Mouse (Mus musculus) limb, embryonic 14.5 days (tissue): ENCODE measurements around the gene Enpep. TPM values are rescaled to one million over a fixed set of nuclear protein-coding genes. Genes with fewer than 3 reads are reported as not detected.

Source experiments
- ATAC-seq: fragments of 200-750 bp; cut with Nextera tagmentation; 2 replicates; pipeline ENCODE4 v1.8.0; 2017; ENCODE audit warnings: low read depth, moderate number of reproducible peaks, moderate TSS enrichment; ENCODE audit not compliant: low FRiP score
- DNase-seq: peaks from one replicate; pipeline ENCODE4 v3.0.0-alpha.2; 2015; ENCODE audit warnings: low spot score
- H3K27ac ChIP-seq: fragments of 300-500 bp; sonication (generic); replicated peaks from 2 replicates; pipeline ENCODE4 v1.5.1; 2014; ENCODE audit warnings: low read depth, mild to moderate bottlenecking, low read length, moderate library complexity, mixed read lengths
- H3K27me3 ChIP-seq: fragments of 300-500 bp; sonication (generic); 2 replicates; pipeline ENCODE4 v1.6.1; 2014; ENCODE audit warnings: low read length, mixed read lengths; ENCODE audit not compliant: control insufficient read depth, insufficient read depth
- H3K36me3 ChIP-seq: fragments of 300-500 bp; sonication (generic); 2 replicates; pipeline ENCODE4 v1.6.1; 2014; ENCODE audit warnings: mild to moderate bottlenecking, low read length, moderate library complexity, mixed read lengths; ENCODE audit not compliant: control insufficient read depth, insufficient read depth
- H3K4me1 ChIP-seq: fragments of 300-500 bp; sonication (generic); 2 replicates; pipeline ENCODE4 v1.6.1; 2014; ENCODE audit warnings: antibody characterized with exemption, low read length, mixed read lengths; ENCODE audit not compliant: control insufficient read depth, insufficient read depth
- H3K4me2 ChIP-seq: fragments of 300-500 bp; sonication (generic); replicated peaks from 2 replicates; pipeline ENCODE4 v1.6.1; 2014; ENCODE audit warnings: low read depth, mild to moderate bottlenecking, low read length, moderate library complexity; ENCODE audit not compliant: severe bottlenecking
- H3K4me3 ChIP-seq: fragments of 300-500 bp; sonication (generic); replicated peaks from 2 replicates; pipeline ENCODE4 v1.5.1; 2014; ENCODE audit warnings: low read length
- H3K9ac ChIP-seq: fragments of 300-500 bp; sonication (generic); 2 replicates; pipeline ENCODE4 v1.6.1; 2014; ENCODE audit warnings: mild to moderate bottlenecking, low read depth, low read length, moderate library complexity; ENCODE audit not compliant: severe bottlenecking
- H3K9me3 ChIP-seq: fragments of 300-500 bp; sonication (generic); 2 replicates; pipeline ENCODE4 v1.6.1; 2016; ENCODE audit warnings: low read length; ENCODE audit not compliant: control insufficient read depth
- POLR2A ChIP-seq: fragments of 200-500 bp; IDR thresholded peaks from 2 replicates; pipeline ENCODE4 v1.8.0; 2012; ENCODE audit warnings: inconsistent platforms, mild to moderate bottlenecking, moderate library complexity, borderline replicate concordance; ENCODE audit not compliant: insufficient read depth, insufficient read length; ENCODE audit errors: extremely low read depth
- whole genome bisulfite sequencing: fragments of 180-500 bp; shearing (Covaris S2); extraction: QIAGEN DNeasy Blood & Tissue Kit; methylation state at CpG from one replicate; pipeline ENCODE4 v1.1.7; 2014; 5-methylcytosine and 5-hydroxymethylcytosine counted together
- polyA plus RNA-seq, 2 experiments: library from polyadenylated mRNA; depleted of rRNA in 1 of 2; stranded (reverse) in 1 of 2; unstranded in 1 of 2; fragments of >200 nt; fragmentation: Nextera tagmentation in 1 of 2; extraction: Ambion mirVana in 1 of 2; gene quantifications; 2 replicates each; pipeline versions ENCODE4 v1.2.1 to v1.2.3; 2012 to 2014

Enpep gene
- polyA plus RNA-seq, 2 experiments, result 1.7 to 3.1 TPM

GRCm38 (mm10) chr3:129287140-129287539 lies 45.4 kb downstream of the Enpep start:
- DNase-seq, result no peak
- Histone ChIP-seq H3K9me3 (no peaks in the 10 kb centered on the region), H3K4me1 (no peaks in the 10 kb centered on the region), H3K4me2 (no peak overlapping the region), H3K36me3 (no peaks in the 10 kb centered on the region), H3K9ac (no peak overlapping the region), H3K27ac (no peak overlapping the region), H3K27me3 (no peaks in the 10 kb centered on the region), H3K4me3 (no peak overlapping the region)
- no peak for TF ChIP-seq POLR2A
- WGBS, result 68% methylated on average over 8 of the region's 8 CpGs
- ATAC-seq, result no peak

GRCm38 (mm10) chr3:129286426-129286825 lies 46.1 kb downstream of the Enpep start:
- Histone ChIP-seq H3K9me3 (no peaks in the 10 kb centered on the region), H3K27ac (no peak overlapping the region), H3K27me3 (no peaks in the 10 kb centered on the region), H3K36me3 (no peaks in the 10 kb centered on the region), H3K4me3 (no peak overlapping the region), H3K4me2 (no peak overlapping the region), H3K9ac (no peak overlapping the region), H3K4me1 (no peaks in the 10 kb centered on the region)
- ATAC-seq (no peak), DNase-seq (no peak)
- no peak for TF ChIP-seq POLR2A
- 69% methylated on average over 7 of the region's 7 CpGs for WGBS

DNA sequence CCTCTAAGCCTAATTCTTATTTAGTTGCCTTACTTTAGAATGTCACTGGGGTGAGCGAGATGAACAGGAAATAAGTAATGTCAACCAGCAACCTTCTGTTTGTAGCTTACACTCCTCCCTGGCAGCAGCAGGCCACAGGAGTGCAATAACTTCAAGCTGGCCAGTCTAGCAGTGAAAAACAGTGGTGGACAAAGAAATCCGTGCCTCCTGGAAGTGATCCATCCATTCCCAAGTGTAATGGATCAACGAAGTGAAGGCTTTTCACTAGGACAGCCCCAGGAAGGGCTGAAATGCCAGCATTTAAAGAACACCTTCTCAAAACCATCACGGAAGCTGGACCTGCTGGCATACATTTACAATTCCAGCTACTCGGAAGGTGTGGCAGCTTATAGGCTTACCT lies 48.2 kb downstream of the Enpep start:
- ATAC-seq, result no peak
- 35% methylated on average over 5 of the region's 5 CpGs for WGBS

DNA sequence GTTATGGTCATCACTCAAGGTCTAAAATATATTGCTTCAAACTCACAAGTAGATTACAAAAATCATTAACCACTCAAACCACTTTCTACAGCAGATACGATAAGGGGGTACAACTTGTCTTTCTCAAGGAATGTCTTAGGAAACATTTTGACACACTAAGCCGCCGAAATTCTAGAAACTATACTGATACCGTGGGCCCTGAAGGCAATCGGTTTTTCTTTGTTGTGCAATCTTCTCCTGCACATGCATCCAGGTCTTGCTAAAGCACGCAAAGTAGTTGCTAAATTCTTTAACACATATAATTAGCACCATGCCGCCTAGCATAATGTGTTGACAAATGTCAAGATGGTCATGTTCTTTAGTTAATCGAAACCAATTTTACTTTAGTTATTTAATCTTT lies 53.1 kb downstream of the Enpep start:
- Histone ChIP-seq H3K27me3 (no peaks in the 10 kb centered on the region), H3K36me3 (no peaks in the 10 kb centered on the region), H3K4me1 (no peaks in the 10 kb centered on the region), H3K9ac (no peak overlapping the region), H3K4me3 (no peak overlapping the region), H3K9me3 (no peaks in the 10 kb centered on the region), H3K4me2 (no peak overlapping the region), H3K27ac (no peak overlapping the region)
- DNase-seq (no peak), ATAC-seq (no peak)
- TF ChIP-seq POLR2A, result no peak
- 90% methylated on average over 8 of the region's 8 CpGs for WGBS

More for the DNA sequence above, 48.2 kb downstream of the Enpep start:
- H3K4me1 ChIP-seq, result no peaks in the 10 kb centered on the region
- H3K9me3 ChIP-seq, result no peaks in the 10 kb centered on the region
- no peak overlapping the region for H3K27ac ChIP-seq
- no peaks in the 10 kb centered on the region for H3K36me3 ChIP-seq
- no peak overlapping the region for H3K4me2 ChIP-seq
- H3K9ac ChIP-seq, result no peak overlapping the region
- no peaks in the 10 kb centered on the region for H3K27me3 ChIP-seq
- H3K4me3 ChIP-seq, result no peak overlapping the region
- TF ChIP-seq POLR2A, result no peak
- no peak for DNase-seq

- Histone ChIP-seq H3K4me1 (no peaks in the 10 kb centered on the region), H3K36me3 (no peaks in the 10 kb centered on the region), H3K9me3 (no peaks in the 10 kb centered on the region), H3K4me3 (no peak overlapping the region), H3K27ac (no peak overlapping the region), H3K9ac (no peak overlapping the region), H3K27me3 (no peaks in the 10 kb centered on the region), H3K4me2 (no peak overlapping the region)
- TF ChIP-seq POLR2A, result no peak
- DNase-seq (no peak), ATAC-seq (no peak)
- 77% methylated on average over 6 of the region's 6 CpGs for WGBS
These were observed 59.2 kb downstream of the Enpep start for GRCm38 (mm10) chr3:129273156-129273831.
